Mouse (Mus musculus) intestine, embryonic 14.5 days (tissue): Measurements from ENCODE around the gene Harbi1. TPM values are rescaled to one million over a fixed set of nuclear protein-coding genes. Genes with fewer than 3 reads are reported as not detected.
A peak's percentile ranks its signal among the peaks of the same experiment; 100 is the strongest.

Experiments used
- ATAC-seq: fragments of 200-750 bp; cut with Nextera tagmentation; replicated peaks from 2 replicates; pipeline ENCODE4 v1.8.0; 2017; ENCODE audit warnings: low read depth, moderate number of reproducible peaks, moderate TSS enrichment, moderate library complexity; ENCODE audit not compliant: low FRiP score, low TSS enrichment
- DNase-seq: peaks from one replicate; pipeline ENCODE4 v3.0.0-alpha.2; 2018; ENCODE audit warnings: low spot score
- H3K27ac ChIP-seq: fragments of 300-500 bp; sonication (generic); 2 replicates; pipeline ENCODE4 v1.5.1; 2014; ENCODE audit warnings: low read depth, mild to moderate bottlenecking, control low read depth
- H3K27me3 ChIP-seq: fragments of 300-500 bp; sonication (generic); replicated peaks from 2 replicates; pipeline ENCODE4 v1.6.1; 2014; ENCODE audit warnings: low read length, control low read depth; ENCODE audit not compliant: control insufficient read depth, insufficient read depth
- H3K36me3 ChIP-seq: fragments of 300-500 bp; sonication (generic); 2 replicates; pipeline ENCODE4 v1.6.1; 2014; ENCODE audit warnings: low read length, control low read depth; ENCODE audit not compliant: control insufficient read depth, insufficient read depth
- H3K4me1 ChIP-seq: fragments of 300-500 bp; sonication (generic); replicated peaks from 2 replicates; pipeline ENCODE4 v1.6.1; 2014; ENCODE audit warnings: low read length, control low read depth, mixed read lengths; ENCODE audit not compliant: control insufficient read depth, insufficient read depth
- H3K4me2 ChIP-seq: fragments of 300-500 bp; sonication (generic); 2 replicates; pipeline ENCODE4 v1.6.1; 2014; ENCODE audit warnings: low read length
- H3K4me3 ChIP-seq: fragments of 300-500 bp; sonication (generic); 2 replicates; pipeline ENCODE4 v1.5.1; 2014; ENCODE audit warnings: low read depth, low read length, control low read depth, mixed read lengths
- H3K9ac ChIP-seq: fragments of 300-500 bp; sonication (generic); 2 replicates; pipeline ENCODE4 v1.6.1; 2014; ENCODE audit warnings: mild to moderate bottlenecking, low read length
- H3K9me3 ChIP-seq: fragments of 300-500 bp; sonication (generic); 2 replicates; pipeline ENCODE4 v1.6.1; 2016; ENCODE audit warnings: low read length, control low read depth; ENCODE audit not compliant: control insufficient read depth
- WGBS: fragments of 180-500 bp; shearing (Covaris S2); extraction: QIAGEN DNeasy Blood & Tissue Kit; methylation state at CpG from one replicate; pipeline ENCODE4 v1.1.7; 2014; 5-methylcytosine and 5-hydroxymethylcytosine counted together
- polyA plus RNA-seq: library from polyadenylated mRNA; unstranded; fragments of >200 nt; fragmentation: Nextera tagmentation; extraction: Ambion mirVana; gene quantifications from 2 replicates; pipeline ENCODE4 v1.2.1, GENCODE M21; 2014

The Harbi1 gene
- polyA plus RNA-seq, 1 experiment from 2014 or later: 15.0 TPM

DNA sequence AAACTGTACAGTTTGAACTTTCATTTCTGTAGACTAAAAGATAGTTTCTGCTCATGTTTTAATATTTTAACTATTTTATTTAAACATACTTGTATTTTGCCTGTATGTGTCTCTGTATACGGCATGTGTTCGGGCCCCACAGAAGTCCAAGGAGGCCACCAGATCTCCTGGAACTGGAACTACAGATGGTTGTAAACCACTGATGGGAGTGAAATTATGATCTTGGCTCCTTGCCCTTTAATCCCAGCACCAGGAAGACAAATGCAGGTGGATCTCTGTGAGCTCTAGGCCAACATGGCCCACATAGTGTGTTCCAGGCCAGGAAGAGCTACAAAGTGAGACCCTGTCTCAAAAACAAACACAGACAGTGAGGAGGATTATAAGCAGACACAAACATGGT, 9.3 kb upstream of the Harbi1 start:
- no peak for ATAC-seq
- 99% methylated on average over 2 of the region's 2 CpGs for WGBS
- H3K36me3 ChIP-seq: no peaks in the 10 kb centered on the region
- no peak for DNase-seq
- no peak overlapping the region for H3K9ac ChIP-seq
- no peak overlapping the region for H3K4me3 ChIP-seq
- H3K4me1 ChIP-seq: no peaks in the 10 kb centered on the region
- H3K9me3 ChIP-seq: no peaks in the 10 kb centered on the region
- no peak overlapping the region for H3K4me2 ChIP-seq
- H3K27me3 ChIP-seq: no peaks in the 10 kb centered on the region
- no peak overlapping the region for H3K27ac ChIP-seq

DNA sequence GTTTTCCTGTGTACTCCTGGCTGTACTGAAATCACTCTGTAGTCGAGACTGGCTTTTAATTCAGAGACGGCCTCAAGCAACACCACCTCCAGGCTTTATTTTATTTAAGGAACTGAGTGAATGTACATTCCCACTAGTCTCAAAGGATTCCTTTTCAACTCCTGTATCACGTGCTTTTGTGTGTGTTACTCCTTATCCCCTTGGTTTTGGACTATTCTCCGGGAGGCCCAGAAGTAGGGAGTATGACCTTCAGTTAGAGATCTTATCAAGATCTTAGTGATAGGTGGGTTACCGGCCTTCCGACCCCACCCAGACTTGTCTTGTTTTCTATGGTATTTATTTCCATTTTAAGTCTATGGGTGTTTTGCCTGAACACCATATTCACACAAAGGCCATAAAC, 4.9 kb upstream of the Harbi1 start:
- Histone ChIP-seq H3K4me2 (no peak overlapping the region), H3K4me1 (0 out of 2 replicates have a peak, but pooled peaks cover 5% of the 10 kb centered on the region), H3K36me3 (no peaks in the 10 kb centered on the region), H3K9me3 (no peaks in the 10 kb centered on the region), H3K27ac (no peak overlapping the region), H3K9ac (no peak overlapping the region), H3K27me3 (no peaks in the 10 kb centered on the region), H3K4me3 (no peak overlapping the region)
- no peak for DNase-seq
- WGBS: 79% methylated on average over 6 of the region's 6 CpGs
- no peak for ATAC-seq

DNA sequence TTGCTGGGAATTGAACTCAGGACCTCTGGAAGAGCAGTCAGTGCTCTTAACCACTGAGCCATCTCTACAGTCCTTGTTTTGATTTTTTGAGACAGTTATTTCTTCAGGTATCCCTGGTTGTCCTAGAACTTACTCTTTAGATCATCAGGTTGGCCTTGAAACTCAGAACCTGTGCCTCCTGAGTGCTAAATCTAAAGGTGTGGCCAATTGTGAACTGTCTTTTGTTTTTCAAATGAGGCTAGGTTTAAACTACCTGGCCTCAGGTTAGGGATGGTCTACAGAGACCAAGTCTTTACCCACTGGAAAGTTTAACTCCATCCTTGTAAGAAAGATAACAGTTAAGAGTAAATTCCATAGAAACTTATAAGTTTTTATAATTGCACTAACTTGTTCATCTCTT, 4.2 kb upstream of the Harbi1 start:
- no peaks in the 10 kb centered on the region for H3K27me3 ChIP-seq
- ATAC-seq: no peak

DNA sequence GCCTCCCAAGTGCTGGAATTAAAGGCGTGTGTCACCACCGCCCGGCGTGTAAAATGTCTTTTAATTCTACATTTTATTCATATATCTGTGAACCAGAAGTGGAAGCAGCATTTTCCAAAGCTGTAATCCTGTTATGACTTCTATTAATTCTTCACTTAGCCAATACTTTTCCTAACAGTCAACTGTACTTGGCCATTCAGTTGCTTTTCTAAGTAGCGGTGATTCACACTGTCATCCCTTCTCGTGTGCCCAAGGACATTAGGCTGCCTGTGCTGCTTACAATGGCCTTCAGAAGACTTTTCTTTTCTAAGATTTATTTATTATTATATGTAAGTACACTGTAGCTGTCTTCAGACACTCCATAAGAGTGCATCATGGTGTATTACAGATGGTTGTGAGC, 2.3 kb upstream of the Harbi1 start:
- H3K4me2 ChIP-seq: no peak overlapping the region
- DNase-seq: no peak
- H3K4me3 ChIP-seq: no peak overlapping the region
- H3K9ac ChIP-seq: no peak overlapping the region
- H3K27ac ChIP-seq: no peak overlapping the region
- H3K4me1 ChIP-seq: peaks cover 12% of the 10 kb centered on the region; the same call in 1 of the 2 replicates
- no peaks in the 10 kb centered on the region for H3K27me3 ChIP-seq
- WGBS: 92% methylated on average over 6 of the region's 6 CpGs
- ATAC-seq: no peak
- no peaks in the 10 kb centered on the region for H3K36me3 ChIP-seq
- no peaks in the 10 kb centered on the region for H3K9me3 ChIP-seq

More for the DNA sequence above, 4.2 kb upstream of the Harbi1 start:
- Histone ChIP-seq H3K27ac (no peak overlapping the region), H3K4me2 (no peak overlapping the region), H3K36me3 (no peaks in the 10 kb centered on the region), H3K4me3 (no peak overlapping the region), H3K4me1 (peaks cover 7% of the 10 kb centered on the region; the same call in 1 of the 2 replicates), H3K9me3 (no peaks in the 10 kb centered on the region), H3K9ac (no peak overlapping the region)
- no peak for DNase-seq

DNA sequence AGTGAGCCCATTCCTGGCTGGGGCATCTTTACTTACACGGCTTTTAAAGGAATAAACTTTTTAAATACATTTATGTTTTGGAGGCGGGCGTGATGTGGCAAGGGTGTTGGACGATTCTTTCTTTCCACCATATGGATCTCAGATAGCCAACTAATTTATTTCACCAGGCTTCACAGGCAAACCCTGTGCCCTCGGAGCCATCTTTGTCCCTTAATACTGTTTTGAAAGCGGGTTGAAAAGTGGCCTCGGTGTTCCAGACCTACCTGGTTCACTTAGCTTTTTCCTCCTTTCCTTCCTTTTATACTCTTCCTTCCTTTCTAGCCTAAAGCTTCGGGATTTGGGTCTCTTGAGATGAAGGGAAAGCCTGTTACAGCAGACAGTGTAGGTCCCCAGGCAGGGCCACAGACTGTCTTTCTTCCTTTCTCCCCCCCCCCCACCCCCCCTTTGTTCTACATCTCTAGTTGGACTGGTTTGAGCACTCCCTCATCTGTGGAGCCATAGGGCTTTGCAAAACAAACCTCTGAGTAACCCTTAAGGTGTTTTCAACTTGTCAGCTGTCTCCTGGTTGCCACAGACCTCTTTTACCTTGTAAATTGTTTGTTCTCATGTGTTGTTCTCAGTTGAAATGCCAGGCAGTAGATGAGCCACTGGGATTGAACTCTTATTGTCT, 739 bp downstream of the Harbi1 start:
- Histone ChIP-seq H3K27ac (peak overlapping the region; percentile 74), H3K4me3 (peak overlapping the region; percentile 72), H3K4me1 (peaks cover 12% of the 10 kb centered on the region; the same call in 1 of the 2 replicates), H3K27me3 (no peaks in the 10 kb centered on the region), H3K9ac (peak overlapping the region; percentile 69), H3K4me2 (peak overlapping the region; percentile 62), H3K9me3 (no peaks in the 10 kb centered on the region), H3K36me3 (no peaks in the 10 kb centered on the region)
- ATAC-seq (peak; percentile 1; the same call in 1 of the 2 replicates), DNase-seq (no peak)
- 4% methylated on average over 8 of the region's 8 CpGs for WGBS

DNA sequence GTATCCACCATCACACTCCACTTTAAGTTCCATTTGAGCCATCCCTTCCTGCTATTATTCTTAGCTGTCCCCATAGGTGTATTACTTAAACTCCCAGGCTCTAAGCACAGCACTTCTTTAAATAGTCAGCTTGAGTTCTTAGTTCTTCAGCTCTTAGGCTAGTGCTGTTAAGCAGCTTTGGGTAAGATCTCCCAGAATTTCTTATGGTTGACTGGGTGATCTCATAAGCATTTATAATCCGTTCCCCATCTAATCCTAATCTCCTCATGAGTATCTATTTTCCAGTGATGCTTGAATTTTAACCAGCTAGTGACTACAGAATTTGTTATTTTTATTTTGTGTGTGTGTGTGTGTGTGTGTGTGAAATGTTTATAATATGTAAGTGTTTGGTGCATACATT, 4.3 kb downstream of the Harbi1 start:
- WGBS: 93% methylated on average over 1 of the region's 1 CpGs
- ATAC-seq: no peak

DNA sequence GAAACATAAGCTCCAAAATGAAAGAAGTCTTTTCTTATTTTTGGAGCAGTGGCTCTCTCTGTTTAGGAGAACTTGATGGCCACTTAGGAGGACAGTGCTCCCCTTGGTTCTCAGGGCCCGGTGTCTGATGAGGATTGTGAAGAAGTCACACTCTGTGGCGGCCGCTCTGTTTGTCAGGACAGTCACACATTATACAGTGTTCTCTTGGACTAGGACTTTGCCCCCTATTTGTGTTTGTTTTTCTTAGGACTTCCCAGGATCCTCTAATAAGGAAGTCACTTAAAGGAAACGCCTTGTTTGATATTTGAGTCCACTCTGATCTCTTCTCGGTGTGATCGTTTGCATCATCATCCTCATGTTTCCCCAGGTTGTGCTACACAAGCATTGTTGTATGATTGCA, 7.6 kb downstream of the Harbi1 start:
- Histone ChIP-seq H3K4me2 (0 out of 2 replicates have a peak overlapping the region, but pooled peaks have one; percentile 12), H3K9me3 (no peaks in the 10 kb centered on the region), H3K4me3 (no peak overlapping the region), H3K36me3 (peaks cover 25% of the 10 kb centered on the region), H3K27ac (no peak overlapping the region), H3K4me1 (no peaks in the 10 kb centered on the region), H3K9ac (no peak overlapping the region), H3K27me3 (no peaks in the 10 kb centered on the region)
- DNase-seq: no peak
- peak; percentile 82 for ATAC-seq
- 64% methylated on average over 6 of the region's 6 CpGs for WGBS

More for the DNA sequence above, 4.3 kb downstream of the Harbi1 start:
- Histone ChIP-seq H3K4me2 (no peak overlapping the region), H3K36me3 (peaks cover 13% of the 10 kb centered on the region), H3K27ac (no peak overlapping the region), H3K9ac (no peak overlapping the region), H3K9me3 (no peaks in the 10 kb centered on the region), H3K4me1 (peaks cover 8% of the 10 kb centered on the region; the same call in 1 of the 2 replicates), H3K27me3 (no peaks in the 10 kb centered on the region), H3K4me3 (no peak overlapping the region)
- DNase-seq: no peak

DNA sequence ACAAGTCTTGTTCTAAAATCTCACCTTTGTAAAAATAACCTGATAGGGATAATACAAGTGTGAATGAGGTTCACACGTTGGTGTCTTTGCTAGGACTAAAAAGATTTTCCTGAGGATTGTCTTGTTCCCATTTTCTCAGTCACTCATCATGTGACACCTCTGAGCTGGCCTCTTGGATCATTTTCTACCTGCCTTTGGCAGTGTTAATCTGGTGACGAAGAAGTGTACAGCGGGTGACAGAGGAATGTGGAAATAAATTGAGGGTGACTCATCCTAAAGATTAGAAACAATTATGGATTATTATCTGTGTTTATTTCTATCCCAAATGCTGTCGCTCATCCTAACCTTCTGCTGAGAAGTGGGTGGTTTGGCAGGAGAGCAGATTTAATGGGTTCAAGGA, 12.7 kb downstream of the Harbi1 start:
- no peak overlapping the region for H3K4me2 ChIP-seq
- no peak overlapping the region for H3K27ac ChIP-seq
- no peak overlapping the region for H3K4me3 ChIP-seq
- ATAC-seq (no peak), DNase-seq (no peak)
- 74% methylated on average over 4 of the region's 4 CpGs for WGBS
- H3K9me3 ChIP-seq: no peaks in the 10 kb centered on the region
- H3K36me3 ChIP-seq: peaks cover 18% of the 10 kb centered on the region
- no peaks in the 10 kb centered on the region for H3K27me3 ChIP-seq
- no peaks in the 10 kb centered on the region for H3K4me1 ChIP-seq
- H3K9ac ChIP-seq: no peak overlapping the region

DNA sequence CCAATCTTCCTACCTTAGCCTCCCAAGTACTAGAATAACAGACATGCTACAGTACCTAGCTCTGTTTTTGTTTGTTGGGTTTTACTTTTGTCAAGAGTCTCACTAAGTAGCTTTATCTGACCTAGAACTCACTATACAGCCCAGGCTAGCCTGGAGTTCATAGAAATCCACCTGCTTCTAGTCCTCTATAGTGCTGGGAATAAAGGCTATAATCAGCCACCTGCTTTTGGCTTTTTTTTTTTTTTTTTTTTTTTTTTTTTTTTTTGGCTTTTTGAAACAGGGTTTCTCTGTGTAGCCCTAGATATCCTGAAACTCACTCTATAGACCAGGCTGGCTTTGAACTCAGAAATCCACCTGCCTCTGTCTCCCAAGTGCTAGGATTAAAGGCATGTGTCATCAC, 13.3 kb downstream of the Harbi1 start:
- H3K4me1 ChIP-seq: no peaks in the 10 kb centered on the region
- no peak for ATAC-seq
- no peak overlapping the region for H3K9ac ChIP-seq
- H3K36me3 ChIP-seq: peaks cover 13% of the 10 kb centered on the region
- no peaks in the 10 kb centered on the region for H3K27me3 ChIP-seq
- no peak overlapping the region for H3K4me3 ChIP-seq
- H3K4me2 ChIP-seq: no peak overlapping the region
- H3K9me3 ChIP-seq: no peaks in the 10 kb centered on the region
- no peak overlapping the region for H3K27ac ChIP-seq
- DNase-seq: no peak
